Mouse (Mus musculus): ENCODE results near the gene Kctd2. TPM values are rescaled to one million over a fixed set of nuclear protein-coding genes. Genes with fewer than 3 reads are reported as not detected.

Gene Kctd2
- polyA plus RNA-seq, 1 experiment from 2014 or later, result 28.8 TPM

DNA sequence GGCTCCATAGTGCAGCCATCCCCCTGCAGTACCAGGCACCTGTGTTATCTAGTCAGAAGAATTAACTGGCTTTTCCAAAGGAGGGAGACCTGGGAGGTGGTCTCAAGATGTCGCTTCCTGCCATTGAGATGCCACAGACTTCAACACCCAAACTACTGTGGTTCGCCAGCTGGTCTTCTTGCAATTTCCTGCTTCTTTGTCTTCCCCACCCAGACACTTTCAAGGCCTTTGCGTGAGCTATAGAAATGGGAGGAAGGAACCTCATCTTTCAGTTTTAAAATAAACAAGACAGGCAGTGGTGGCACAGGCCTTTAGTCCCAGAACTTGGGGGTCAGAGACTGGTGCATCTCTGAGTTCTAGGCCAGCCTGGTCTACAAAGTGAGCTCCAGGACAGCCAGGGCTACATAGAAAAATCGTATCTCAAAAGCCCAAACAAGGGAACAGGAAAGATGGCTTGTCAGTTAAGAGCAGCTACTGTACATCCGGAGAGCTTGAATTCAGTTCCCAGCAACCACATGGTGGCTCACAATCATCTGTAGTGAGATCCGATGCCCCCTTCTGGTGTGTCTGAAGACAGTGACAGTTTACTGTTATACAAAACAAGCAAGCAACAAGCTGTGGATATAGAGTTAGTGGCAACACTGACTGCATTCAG lies 11.5 kb upstream of the Kctd2 start:
- Histone ChIP-seq H3K4me1 (ENCODE audit: control insufficient read depth, insufficient read depth, low read length) (peaks cover 15% of the 10 kb centered on the region), H3K9ac (replicated peaks; ENCODE audit: low read depth, low read length) (no peak overlapping the region), H3K27me3 (ENCODE audit: control insufficient read depth, insufficient read depth, low read length) (no peaks in the 10 kb centered on the region), H3K27ac (ENCODE audit: low read depth, low read length) (no peak overlapping the region), H3K36me3 (ENCODE audit: control insufficient read depth, insufficient read depth, low read length) (peaks cover 16% of the 10 kb centered on the region), H3K4me2 (ENCODE audit: low read depth, low read length) (no peak overlapping the region), H3K4me3 (ENCODE audit: low read depth, low read length) (no peak overlapping the region), H3K9me3 (ENCODE audit: control insufficient read depth, low read length) (no peaks in the 10 kb centered on the region)
- ATAC-seq (ENCODE audit: low read depth), result no peak
- 78% methylated on average over 6 of the region's 6 CpGs for WGBS

DNA sequence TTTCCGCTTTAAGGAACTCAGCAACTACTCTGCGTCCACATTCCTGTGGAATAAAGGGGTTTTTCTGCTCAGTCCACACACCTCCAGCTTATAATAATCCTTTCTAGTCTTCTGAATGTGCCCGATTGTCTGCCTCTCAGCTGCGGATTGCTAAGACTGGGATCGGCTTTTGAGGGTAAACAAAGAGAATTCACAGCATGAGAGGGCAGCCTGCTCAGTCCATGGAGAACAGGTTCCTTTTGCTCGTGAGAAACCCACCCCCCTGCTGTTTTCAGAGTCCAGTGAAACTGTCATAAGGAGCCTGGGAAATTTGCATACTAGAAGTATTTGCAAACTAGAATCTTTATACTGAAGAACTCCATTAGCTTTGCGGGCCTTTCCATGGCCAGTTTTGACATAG lies 10.4 kb upstream of the Kctd2 start:
- Histone ChIP-seq H3K4me3 (ENCODE audit: low read depth, low read length) (no peak overlapping the region), H3K9me3 (ENCODE audit: control insufficient read depth, low read length) (no peaks in the 10 kb centered on the region), H3K27ac (ENCODE audit: low read depth, low read length) (no peak overlapping the region; the same call in 1 of the 2 replicates), H3K4me1 (ENCODE audit: control insufficient read depth, insufficient read depth, low read length) (peaks cover 17% of the 10 kb centered on the region), H3K36me3 (ENCODE audit: control insufficient read depth, insufficient read depth, low read length) (peaks cover 16% of the 10 kb centered on the region), H3K9ac (replicated peaks; ENCODE audit: low read depth, low read length) (no peak overlapping the region), H3K4me2 (ENCODE audit: low read depth, low read length) (no peak overlapping the region), H3K27me3 (ENCODE audit: control insufficient read depth, insufficient read depth, low read length) (no peaks in the 10 kb centered on the region)
- WGBS, result 38% methylated on average over 7 of the region's 7 CpGs
- no peak for ATAC-seq (ENCODE audit: low read depth)

DNA sequence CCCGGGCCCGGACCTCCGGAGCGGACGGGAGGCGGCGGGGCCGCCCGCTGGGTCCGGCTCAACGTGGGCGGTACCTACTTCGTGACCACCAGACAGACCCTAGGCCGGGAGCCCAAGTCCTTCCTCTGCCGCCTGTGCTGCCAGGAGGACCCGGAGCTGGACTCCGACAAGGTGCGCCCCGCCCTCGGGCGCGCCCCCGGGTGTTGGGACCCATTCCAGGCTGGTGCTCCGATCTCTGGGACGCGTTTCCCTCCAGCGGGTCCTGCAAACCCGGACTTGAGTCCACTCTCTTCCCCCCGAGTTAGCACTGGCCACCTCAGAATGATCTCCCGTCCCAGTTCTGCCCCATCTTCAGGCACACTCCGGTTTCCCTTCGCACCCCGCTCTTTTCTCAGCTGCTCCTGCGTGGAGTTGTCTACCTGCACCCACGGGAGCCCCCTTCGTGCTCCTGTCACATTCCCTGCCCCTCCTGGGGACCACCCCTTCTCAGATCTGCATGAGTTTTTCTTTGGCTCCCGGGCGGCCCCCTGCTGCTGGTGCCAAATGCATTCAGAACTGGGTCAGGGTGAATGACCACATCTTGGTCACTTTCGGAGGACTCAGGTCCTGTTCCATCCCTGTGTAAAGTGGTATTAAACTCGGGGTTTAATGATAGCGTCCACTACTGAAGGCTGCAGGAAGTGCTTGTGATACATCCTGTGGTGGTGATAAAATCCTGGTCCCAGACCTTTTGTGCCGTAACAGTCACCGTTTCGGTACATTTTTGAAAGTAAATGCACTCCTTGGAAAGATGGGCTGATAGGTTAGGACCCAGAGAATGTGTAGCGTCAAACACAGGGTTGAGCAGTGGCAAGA lies 635 bp downstream of the Kctd2 start:
- Histone ChIP-seq H3K4me2 (ENCODE audit: low read depth, low read length) (peak overlapping the region; percentile 96), H3K36me3 (ENCODE audit: control insufficient read depth, insufficient read depth, low read length) (peaks cover 20% of the 10 kb centered on the region; the same call in 1 of the 2 replicates), H3K4me1 (ENCODE audit: control insufficient read depth, insufficient read depth, low read length) (peaks cover 23% of the 10 kb centered on the region), H3K4me3 (ENCODE audit: low read depth, low read length) (peak overlapping the region; percentile 93), H3K27me3 (ENCODE audit: control insufficient read depth, insufficient read depth, low read length) (no peaks in the 10 kb centered on the region), H3K27ac (ENCODE audit: low read depth, low read length) (peak overlapping the region; percentile 83), H3K9ac (replicated peaks; ENCODE audit: low read depth, low read length) (peak overlapping the region; percentile 97), H3K9me3 (ENCODE audit: control insufficient read depth, low read length) (no peaks in the 10 kb centered on the region)
- WGBS, result under 1% methylated on average over 38 of the region's 45 CpGs
- peak; percentile 65 for ATAC-seq (ENCODE audit: low read depth)

DNA sequence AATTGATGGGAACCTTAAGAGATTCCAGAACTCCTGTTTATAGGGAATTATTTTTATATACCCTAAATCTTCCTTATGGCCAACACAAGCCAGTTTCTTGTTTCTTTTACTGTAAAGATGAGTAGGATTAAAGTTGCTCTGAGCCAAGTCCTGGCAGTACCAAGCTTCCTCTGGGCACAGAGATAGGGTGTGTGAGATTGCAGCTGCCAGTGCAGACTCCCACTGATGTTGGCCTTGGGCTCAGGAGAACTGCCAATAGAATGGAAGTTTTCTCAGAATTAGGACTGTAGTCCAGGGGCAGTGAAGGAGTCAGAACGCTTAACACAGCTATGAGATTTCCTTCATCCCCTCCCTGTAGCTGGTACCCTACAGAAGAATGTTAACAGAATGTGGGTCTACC lies 1.4 kb downstream of the Kctd2 start:
- peaks cover 23% of the 10 kb centered on the region for H3K4me1 ChIP-seq (ENCODE audit: control insufficient read depth, insufficient read depth, low read length)
- H3K9ac ChIP-seq (replicated peaks; ENCODE audit: low read depth, low read length), result no peak overlapping the region; the same call in 1 of the 2 replicates
- H3K27me3 ChIP-seq (ENCODE audit: control insufficient read depth, insufficient read depth, low read length), result no peaks in the 10 kb centered on the region
- no peak overlapping the region for H3K27ac ChIP-seq (ENCODE audit: low read depth, low read length)
- H3K4me2 ChIP-seq (ENCODE audit: low read depth, low read length), result peak overlapping the region; percentile 96
- H3K36me3 ChIP-seq (ENCODE audit: control insufficient read depth, insufficient read depth, low read length), result peaks cover 20% of the 10 kb centered on the region; the same call in 1 of the 2 replicates
- H3K9me3 ChIP-seq (ENCODE audit: control insufficient read depth, low read length), result no peaks in the 10 kb centered on the region
- peak overlapping the region; percentile 93 for H3K4me3 ChIP-seq (ENCODE audit: low read depth, low read length)
- WGBS, result 83% methylated on average over 1 of the region's 1 CpGs
- no peak for ATAC-seq (ENCODE audit: low read depth)

DNA sequence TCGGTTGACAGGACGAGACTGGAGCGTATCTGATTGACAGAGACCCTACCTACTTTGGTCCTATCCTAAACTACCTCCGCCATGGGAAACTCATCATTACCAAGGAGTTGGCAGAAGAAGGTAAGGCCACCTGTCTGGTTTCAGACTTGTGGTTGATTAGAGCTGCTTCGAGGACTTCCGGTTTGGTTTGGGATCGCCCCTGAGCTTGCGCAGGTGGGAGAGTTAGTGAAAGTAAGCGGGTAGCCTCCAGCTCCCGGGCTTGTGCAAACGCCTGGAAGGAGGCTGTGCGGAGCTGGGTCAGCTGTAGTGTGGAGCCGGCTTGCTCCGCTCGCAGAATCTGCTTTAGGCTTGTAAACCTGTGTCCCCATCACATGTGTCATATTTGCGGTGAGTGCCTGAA lies 2.0 kb downstream of the Kctd2 start:
- Histone ChIP-seq H3K27me3 (ENCODE audit: control insufficient read depth, insufficient read depth, low read length) (no peaks in the 10 kb centered on the region), H3K9ac (replicated peaks; ENCODE audit: low read depth, low read length) (no peak overlapping the region), H3K4me1 (ENCODE audit: control insufficient read depth, insufficient read depth, low read length) (peaks cover 23% of the 10 kb centered on the region), H3K36me3 (ENCODE audit: control insufficient read depth, insufficient read depth, low read length) (peaks cover 22% of the 10 kb centered on the region; the same call in 1 of the 2 replicates), H3K27ac (ENCODE audit: low read depth, low read length) (no peak overlapping the region), H3K9me3 (ENCODE audit: control insufficient read depth, low read length) (no peaks in the 10 kb centered on the region), H3K4me2 (ENCODE audit: low read depth, low read length) (no peak overlapping the region), H3K4me3 (ENCODE audit: low read depth, low read length) (no peak overlapping the region)
- no peak for ATAC-seq (ENCODE audit: low read depth)
- WGBS, result 92% methylated on average over 16 of the region's 16 CpGs

DNA sequence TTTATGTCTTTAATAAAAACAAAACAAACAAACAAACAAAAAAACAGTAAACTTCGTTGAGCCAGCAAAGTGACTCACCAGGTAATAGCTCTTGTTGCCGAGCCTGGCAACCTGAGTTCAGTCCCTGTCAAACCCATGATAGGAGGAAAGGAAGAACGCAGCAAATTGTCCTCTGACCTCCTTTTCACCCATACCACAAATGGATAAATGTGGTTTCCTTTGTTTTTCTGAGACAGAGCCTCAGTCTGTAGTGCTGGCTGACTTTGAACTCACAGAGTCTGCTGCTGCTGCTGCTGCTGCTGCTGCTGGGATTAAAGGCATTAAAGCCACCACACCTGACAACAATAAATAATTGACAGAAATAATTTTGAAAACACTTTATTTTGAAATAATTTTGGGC lies 3.2 kb downstream of the Kctd2 start:
- H3K9ac ChIP-seq (replicated peaks; ENCODE audit: low read depth, low read length), result no peak overlapping the region
- H3K27ac ChIP-seq (ENCODE audit: low read depth, low read length), result no peak overlapping the region
- H3K4me2 ChIP-seq (ENCODE audit: low read depth, low read length), result no peak overlapping the region
- no peak overlapping the region for H3K4me3 ChIP-seq (ENCODE audit: low read depth, low read length)
- WGBS, result 83% methylated on average over 3 of the region's 3 CpGs
- peaks cover 23% of the 10 kb centered on the region for H3K4me1 ChIP-seq (ENCODE audit: control insufficient read depth, insufficient read depth, low read length)
- ATAC-seq (ENCODE audit: low read depth), result no peak
- peaks cover 22% of the 10 kb centered on the region; the same call in 1 of the 2 replicates for H3K36me3 ChIP-seq (ENCODE audit: control insufficient read depth, insufficient read depth, low read length)
- H3K9me3 ChIP-seq (ENCODE audit: control insufficient read depth, low read length), result no peaks in the 10 kb centered on the region
- no peaks in the 10 kb centered on the region for H3K27me3 ChIP-seq (ENCODE audit: control insufficient read depth, insufficient read depth, low read length)

DNA sequence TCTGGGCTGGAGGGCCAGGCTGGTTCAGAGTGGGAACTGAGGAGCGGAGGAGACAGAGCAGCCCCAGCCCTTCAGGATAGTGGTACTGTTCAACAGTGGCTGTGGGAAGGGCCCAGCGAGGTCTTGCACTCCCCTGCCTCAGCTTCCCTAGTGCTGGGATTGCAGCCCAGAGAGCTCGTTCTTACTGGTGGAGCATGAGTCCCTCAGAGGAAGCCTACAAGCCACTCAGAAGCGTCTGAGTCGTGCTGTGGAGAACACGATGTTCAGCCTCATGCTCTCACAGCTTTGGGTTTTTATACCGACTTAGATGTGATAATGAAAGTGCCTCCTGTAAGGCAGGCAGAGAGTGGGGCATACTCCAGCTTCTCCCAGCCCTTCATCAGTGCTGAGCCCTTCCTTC lies 4.7 kb downstream of the Kctd2 start:
- WGBS, result 80% methylated on average over 7 of the region's 7 CpGs
- Histone ChIP-seq H3K36me3 (ENCODE audit: control insufficient read depth, insufficient read depth, low read length) (peaks cover 22% of the 10 kb centered on the region), H3K4me3 (ENCODE audit: low read depth, low read length) (no peak overlapping the region), H3K9ac (replicated peaks; ENCODE audit: low read depth, low read length) (no peak overlapping the region), H3K27me3 (ENCODE audit: control insufficient read depth, insufficient read depth, low read length) (no peaks in the 10 kb centered on the region), H3K9me3 (ENCODE audit: control insufficient read depth, low read length) (no peaks in the 10 kb centered on the region), H3K27ac (ENCODE audit: low read depth, low read length) (no peak overlapping the region), H3K4me1 (ENCODE audit: control insufficient read depth, insufficient read depth, low read length) (peaks cover 11% of the 10 kb centered on the region), H3K4me2 (ENCODE audit: low read depth, low read length) (no peak overlapping the region)
- ATAC-seq (ENCODE audit: low read depth), result no peak

DNA sequence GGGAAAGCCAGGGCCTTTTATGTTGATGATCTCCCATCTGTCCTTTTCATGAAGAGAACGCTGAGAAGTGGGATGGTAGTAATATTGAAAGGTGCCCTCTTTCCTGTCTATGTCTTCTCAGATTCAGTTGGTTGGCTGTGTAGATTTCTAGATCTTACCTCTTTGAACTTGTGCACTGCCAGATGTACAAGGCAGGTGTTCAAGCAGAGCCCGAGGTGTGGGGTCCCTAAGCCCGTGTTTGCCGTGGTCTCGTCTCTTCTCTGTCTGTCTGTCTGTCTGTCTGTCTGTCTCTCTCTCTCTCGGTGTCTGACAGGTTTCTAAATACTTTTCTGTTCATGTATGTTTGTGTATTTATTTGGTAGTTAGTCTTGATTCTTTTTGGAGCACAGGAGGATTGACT lies 5.7 kb downstream of the Kctd2 start:
- Histone ChIP-seq H3K9me3 (ENCODE audit: control insufficient read depth, low read length) (no peaks in the 10 kb centered on the region), H3K4me3 (ENCODE audit: low read depth, low read length) (no peak overlapping the region), H3K36me3 (ENCODE audit: control insufficient read depth, insufficient read depth, low read length) (peaks cover 33% of the 10 kb centered on the region), H3K9ac (replicated peaks; ENCODE audit: low read depth, low read length) (no peak overlapping the region), H3K27me3 (ENCODE audit: control insufficient read depth, insufficient read depth, low read length) (no peaks in the 10 kb centered on the region), H3K4me1 (ENCODE audit: control insufficient read depth, insufficient read depth, low read length) (peaks cover 10% of the 10 kb centered on the region), H3K4me2 (ENCODE audit: low read depth, low read length) (no peak overlapping the region), H3K27ac (ENCODE audit: low read depth, low read length) (no peak overlapping the region)
- ATAC-seq (ENCODE audit: low read depth), result no peak
- 87% methylated on average over 6 of the region's 6 CpGs for WGBS

Measured in neural tube, embryonic 14.5 days (tissue).